Mouse (Mus musculus): Measurements from ENCODE around the gene Zfyve21. TPM values are rescaled to one million over a fixed set of nuclear protein-coding genes. Genes with fewer than 3 reads are reported as not detected.

The Zfyve21 gene
- total RNA-seq, 2 experiments from 2014 or later: 20.8 to 25.4 TPM

DNA sequence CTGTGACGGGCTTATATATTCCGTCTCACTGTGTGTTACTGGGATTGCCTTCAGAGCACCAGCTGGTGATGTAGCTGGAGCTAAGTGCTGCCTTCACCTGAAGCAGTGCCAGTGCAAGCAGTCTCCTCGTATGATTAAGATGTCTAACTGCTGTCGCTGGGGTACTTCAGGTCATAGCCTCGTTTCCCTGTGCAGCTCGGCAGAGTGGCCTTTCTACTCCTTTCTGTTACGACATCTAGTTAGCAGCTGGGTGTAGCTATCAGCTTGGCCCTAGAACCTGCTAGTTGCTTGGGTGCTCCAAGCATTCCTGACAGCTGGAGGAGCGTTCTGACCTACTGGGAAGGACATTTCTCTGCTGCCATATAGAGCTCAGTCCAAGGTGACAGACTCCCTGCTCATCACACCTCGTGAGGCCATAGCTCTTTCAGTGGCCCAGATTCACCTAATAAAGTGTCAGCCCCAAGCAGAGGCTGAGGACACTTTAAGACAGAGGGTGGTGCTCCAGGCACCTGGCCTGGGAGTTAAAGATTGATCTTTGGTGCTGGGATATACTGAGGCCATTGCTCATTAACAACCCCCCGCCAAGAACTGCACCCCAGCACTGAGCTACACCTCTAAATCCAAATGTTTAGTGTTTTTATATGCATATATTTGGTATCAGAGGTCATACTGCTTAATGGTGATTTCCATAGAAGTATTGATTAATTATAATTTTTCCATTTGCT is 13.3 kb upstream of the Zfyve21 start:
- no peak for DNase-seq

DNA sequence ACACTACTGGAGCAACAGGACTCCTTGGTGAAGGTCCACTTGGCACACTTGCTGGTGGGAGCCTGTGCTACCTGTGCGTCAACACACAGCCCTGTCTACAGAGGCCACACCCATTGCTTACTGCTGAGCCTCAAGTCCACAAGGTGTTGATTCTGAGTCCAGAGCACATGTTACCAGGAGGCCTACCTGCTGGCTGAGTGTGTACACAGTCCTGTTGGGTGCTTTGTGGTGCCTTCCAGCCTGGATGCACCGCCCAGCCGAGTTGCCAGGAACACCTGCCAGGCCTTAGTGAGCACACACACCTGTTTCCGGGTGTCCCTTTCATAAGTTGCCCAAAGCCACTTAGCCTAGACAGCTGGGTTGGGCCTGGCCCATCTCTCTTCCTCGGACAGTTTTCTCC is 10.4 kb upstream of the Zfyve21 start:
- DNase-seq: no peak

DNA sequence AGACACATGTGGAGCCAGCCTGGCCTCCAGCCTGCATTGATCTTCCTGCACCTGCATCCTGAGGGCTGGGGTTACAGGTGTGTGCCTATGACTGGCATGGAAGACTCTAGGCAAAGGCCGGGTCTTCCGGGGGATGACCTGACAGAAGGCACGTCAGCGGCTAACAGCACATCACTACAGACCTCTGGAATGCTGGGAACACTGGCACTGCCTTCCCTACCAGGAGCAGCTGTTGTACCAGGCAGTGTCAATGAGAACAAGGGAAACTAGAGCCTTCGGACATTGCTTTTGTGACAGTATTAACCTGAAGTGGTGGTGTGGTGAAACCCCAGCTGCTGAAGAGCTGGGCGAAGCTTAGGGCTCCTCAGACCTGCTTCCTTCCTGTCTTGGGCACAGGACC is 5.2 kb upstream of the Zfyve21 start:
- no peak for DNase-seq

DNA sequence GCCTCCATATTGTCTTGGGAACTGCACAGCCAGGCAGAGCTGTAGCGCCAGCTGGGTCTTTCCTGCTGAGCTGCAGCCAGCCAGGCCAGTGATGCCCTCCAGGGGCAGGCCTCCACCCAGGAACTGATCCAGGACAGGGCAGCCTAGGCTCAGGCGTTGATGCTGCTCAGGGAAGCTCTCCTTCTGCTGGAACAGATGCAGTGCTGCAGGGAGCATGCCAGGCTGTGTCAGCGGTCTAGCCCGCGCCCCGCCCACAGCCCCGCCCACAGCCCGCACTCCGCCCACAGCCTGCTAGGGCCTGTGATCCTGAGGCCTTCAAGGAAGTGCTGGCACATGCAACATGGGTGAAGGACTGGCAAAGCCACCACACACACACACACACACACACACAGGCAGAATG is 4.2 kb upstream of the Zfyve21 start:
- peak; percentile 65 to 73 for DNase-seq

DNA sequence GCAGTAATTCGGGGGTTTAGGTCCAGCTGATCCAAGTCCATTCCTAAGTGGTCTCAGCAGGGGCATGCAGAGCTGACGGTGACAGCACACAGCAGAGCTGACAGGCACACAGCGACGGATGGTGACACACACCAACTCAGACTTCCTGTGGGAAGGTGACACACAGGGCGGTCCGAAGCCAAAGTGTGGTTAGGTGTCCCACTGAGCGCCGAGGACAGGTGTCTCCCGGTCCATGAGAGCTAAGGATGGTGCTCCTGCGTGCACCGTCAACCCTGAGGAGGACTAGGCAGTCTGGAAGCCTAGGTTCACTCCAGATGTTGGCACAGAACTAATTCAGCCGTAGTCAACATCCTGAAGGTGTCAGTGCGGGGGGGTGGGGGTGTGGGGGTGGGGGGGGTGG is 1.9 kb upstream of the Zfyve21 start:
- no peak for DNase-seq

DNA sequence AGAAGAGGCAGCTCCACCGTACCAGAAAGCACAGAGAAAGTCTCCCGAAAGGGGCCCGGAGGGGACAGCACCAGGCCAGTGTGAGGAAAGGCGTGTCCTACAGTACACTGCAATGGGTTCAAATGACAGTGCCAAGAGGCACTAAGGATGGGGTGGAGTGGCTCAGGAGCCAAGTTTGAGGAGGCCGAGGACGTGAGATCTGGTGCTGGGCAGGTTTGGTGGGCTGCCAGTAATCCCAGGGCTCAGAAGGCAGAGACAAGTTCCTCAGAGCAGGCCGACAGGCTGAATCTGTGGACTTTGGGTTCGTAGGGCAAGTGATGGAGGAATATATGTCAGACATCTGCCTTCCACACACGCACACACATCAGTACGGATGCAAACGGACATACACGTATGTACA is 1.4 kb upstream of the Zfyve21 start:
- no peak for DNase-seq

DNA sequence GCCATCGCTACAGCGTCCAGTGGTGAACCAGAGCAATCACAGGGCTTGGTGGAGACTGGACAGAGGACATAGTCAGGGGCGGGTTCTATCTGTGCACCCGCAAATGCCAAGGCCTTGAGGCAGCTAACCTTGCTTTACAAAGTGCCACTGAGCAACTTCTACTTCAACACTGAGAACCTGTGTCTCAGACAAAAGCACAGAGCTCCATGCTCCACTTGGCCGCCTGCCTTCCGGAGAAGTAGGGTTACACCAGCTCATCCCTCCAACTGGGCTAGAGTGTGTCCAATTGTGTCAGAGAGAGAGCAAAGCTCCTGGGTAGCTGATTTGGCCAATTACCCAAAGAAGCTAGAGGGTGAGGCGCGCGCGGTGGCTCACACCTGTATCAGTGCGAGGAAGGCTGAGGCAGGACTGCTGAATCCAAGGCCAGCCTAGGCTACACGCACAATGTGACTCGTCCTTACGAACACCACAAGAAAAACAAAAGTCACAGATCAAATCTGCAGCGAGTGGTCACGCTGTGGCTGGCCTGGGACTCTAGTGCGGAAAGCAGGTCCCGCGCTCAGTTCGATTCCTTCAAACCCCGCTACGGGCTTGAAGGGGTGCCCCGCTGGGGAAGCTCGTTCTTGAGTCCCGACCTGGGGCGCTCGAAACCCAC is 732 bp upstream of the Zfyve21 start:
- DNase-seq: no peak

DNA sequence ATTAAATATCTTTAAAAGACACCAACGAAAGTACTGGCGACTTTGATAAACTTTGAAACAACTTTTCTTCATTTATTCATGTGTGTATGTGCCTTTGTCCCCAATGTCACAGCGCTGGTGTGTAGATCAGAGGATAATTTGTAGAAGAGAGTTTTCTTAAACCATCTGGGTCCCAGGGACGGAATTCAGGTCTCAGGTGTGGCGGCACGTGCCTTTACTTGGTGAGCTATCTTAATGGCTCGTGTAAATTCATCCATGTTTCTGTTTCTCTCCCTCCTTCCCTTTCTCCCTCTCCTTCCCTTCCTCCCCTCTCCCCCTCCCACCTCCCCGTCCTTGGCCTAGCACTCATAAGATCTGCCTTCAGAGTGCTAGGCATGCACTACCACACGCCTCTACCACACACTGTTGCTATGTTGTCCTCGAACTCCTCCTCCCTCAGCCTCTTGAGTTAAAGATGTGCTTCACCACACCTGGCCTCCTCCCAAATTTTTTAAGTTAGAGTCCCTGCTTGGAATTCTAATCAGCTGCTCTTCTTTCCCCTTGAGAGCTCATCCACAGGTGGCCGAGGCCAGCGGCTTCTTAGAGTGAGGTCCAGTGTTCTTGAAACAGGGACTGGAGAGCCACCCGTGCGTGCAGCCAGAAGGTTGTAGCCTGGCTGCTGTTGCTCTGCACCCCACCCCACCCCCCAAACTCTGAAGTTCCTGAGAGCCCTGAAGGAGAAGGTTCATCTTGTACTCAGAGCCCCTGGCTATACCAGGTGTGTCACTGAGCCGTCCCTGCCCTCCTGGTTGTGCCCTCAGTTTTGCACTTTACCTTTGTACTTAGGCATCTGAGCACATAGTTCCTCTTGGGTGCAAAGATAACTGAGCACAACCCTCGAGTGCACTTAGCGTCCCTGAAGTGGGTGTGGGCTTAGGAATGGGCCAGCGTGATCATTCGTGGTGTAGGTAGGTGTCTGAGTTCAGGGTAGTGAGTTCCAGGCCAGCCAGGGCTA is 1.1 kb downstream of the Zfyve21 start:
- no peak for DNase-seq

DNA sequence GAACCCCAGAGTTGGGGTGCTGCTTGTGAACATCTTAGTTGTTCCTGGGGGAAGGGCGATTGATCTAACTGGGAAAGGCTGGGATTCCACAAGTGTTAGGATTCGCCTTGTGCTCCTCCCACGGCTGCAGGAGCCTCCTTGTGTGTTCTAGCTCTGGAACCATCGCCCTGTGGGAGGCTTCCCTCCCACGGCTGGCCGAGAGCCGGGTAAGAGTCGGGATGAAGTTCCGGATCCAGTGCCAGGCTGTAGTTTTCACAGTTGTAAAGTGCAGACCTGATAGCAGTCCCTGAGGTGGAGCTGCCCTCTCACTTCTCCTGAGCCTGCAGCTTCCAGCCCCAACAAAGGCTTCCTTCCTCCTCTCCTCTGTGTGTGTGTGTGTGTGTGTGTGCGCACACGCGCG is 2.6 kb downstream of the Zfyve21 start:
- DNase-seq: peak; percentile 61 to 68

DNA sequence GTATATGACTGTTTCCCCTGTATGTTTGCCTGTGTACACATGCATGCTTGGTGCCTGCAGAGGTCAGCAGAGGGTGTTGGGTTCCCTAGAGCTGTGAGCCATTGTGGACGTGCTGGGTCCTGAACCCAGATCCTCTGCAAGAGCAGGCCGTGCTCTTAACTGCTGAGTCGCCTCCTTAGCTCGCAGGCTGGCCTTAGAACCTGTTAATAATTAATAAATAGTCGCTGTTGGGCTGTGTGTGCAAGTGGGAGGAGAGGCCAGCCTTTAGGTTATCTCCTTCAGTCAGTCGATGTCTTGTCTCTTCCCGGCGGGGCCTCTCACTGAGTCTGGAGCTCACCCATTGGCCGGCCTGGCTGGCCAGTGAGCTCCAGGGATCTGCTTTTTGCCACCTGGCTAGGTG is 3.0 kb downstream of the Zfyve21 start:
- DNase-seq: no peak

DNA sequence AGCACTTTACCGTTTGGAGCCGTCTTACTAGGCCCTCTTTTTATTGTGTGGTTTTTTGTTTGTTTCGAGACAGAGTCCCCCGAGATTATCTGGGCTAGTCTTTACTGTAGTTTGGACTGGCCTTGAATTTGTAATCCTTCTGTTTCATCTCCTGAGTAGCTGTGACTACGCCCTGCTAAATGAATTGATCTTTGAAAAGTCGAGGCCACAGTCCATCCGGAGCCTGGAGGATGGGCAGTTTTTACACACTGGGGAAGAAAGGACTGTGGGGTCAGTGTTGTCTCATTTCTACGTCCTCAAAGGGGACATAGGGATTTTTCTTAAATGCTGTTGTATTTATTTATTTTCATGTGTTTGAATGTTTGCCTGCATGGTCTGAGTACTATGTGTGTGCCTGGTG is 4.0 kb downstream of the Zfyve21 start:
- DNase-seq: no peak

DNA sequence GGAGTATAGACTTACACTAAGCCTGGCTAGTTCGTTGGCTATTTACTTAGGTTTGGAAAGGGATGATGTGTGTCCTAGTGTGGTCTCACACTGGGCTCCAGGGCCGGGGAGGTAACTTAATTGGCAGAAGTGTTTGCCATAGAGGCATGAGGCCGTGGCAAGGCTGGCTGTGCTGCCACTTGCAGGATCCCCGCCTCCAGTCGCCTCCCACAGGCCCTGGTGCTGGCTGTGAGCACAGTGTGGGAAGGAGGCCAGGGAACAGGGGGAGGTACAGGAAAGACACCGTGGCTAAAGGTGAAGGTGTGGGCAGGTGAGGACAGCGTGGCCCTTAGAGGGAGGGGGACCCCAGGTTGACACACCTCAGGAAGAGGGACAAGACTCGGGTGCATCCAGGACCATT is 6.0 kb downstream of the Zfyve21 start:
- DNase-seq: no peak

DNA sequence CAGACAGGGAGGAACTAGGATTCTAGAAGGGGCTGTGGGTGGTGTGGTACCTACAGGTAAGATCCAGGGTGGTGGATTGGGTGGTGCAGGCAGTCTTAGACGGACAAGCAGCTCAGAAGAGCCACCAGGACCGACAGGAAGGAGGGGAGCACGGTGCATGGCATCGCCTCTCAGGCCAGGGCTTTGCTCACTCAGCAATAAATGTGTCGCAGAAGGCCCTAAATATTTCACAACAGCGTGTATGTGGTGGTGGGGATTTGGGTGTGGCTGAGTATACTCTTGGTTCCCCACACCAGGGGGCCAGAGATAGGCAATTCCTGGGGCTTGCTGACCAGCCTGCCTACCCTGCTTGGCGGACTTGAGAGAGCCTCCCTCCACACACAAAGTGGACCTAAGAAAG is 6.7 kb downstream of the Zfyve21 start:
- DNase-seq: no peak

DNA sequence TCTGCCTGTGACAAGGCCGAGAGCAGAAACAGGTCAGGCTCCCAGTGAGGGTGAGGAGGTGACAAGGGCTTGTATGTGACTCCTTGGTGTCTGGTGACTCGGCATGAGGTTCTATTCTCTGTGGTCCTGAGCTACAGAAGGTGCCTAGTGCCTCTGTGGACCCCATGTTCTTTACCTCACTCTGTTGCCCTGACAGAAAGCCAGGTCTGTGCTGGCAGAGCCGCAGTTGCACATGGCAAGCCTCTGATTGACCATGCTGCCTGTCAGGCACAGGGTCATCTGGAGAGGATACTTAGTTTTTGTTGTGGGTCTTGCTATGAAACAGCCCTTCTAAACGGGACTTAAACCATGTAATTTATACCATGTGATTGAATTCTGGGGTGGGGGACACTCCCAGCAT is 8.0 kb downstream of the Zfyve21 start:
- no peak for DNase-seq

DNA sequence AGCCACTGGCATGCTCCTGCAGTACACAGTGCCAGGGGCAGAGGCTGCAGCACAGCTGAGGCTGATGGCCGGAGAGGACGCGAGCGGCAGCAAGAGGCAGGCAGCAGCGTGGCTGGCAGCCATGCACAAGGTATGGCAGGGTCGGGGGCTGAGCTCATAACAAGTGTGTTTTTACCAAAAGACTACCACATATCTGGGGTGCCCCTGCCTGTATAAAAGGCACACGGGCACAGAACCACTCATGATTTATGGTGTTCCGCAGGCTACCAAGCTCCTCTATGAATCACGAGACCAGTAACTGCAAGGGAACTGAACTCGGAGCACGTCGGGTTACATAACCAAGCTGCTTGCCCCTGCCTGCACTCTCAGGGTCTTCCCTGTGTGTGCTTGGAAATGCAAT is 13.6 kb downstream of the Zfyve21 start:
- no peak for DNase-seq

DNA sequence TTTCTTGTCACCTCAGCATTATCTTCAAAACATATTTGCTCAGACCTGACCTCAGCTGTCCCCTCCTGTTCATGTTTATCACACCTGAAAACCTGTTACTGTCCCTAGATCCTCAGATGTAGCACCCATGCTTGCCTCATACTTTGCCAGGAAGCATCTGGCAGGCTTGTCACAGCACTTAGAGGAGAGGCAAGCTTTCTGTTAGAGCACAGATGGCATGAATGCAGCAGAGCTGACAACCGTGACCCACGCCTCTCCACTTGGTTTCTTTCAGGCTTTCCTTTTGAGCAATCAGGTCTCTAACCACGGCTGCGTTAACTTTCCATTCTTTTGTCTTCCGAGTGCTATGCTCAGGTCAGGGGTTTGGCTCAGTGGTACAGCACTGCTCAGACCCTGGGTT is 15.5 kb downstream of the Zfyve21 start:
- no peak for DNase-seq

DNA sequence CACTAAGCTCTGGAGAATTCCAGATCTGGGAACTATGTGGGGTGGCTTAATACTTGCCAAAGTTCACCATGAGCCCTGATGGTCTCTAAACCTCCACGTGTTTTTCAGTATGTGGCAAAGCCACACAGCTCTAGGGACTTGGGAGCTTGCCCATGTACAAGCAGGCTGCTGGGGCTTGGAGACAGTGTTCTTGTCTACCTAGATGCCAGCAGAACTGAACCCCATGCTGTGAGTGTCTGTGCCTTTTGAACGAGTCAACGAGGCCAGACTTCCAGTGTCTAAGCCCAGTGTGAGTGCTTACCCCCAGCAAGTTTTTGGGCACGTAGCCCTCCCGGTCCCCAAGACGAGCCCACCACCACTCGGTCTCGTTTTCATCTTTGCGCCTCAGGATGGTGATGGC is 16.0 kb downstream of the Zfyve21 start:
- no peak for DNase-seq

DNA sequence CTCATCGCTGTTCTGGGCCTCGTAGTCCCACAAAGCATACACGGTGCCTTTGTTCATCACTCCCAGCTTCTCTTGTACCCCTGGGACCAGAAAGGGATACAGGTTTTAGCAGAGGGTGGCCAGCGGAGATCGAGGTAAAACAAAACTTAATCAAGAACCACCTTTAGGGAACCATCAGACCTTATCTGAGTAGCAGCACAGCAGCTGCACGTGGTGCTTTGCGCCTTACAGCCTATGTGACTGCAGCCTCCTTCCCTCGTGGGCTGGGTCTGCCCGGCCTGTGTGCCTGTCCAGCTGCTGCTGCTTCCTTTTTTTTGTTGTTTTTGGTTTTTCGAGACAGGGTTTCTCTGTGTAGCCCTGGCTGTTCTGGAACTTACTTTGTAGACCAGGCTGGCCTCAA is 16.4 kb downstream of the Zfyve21 start:
- no peak for DNase-seq

DNA sequence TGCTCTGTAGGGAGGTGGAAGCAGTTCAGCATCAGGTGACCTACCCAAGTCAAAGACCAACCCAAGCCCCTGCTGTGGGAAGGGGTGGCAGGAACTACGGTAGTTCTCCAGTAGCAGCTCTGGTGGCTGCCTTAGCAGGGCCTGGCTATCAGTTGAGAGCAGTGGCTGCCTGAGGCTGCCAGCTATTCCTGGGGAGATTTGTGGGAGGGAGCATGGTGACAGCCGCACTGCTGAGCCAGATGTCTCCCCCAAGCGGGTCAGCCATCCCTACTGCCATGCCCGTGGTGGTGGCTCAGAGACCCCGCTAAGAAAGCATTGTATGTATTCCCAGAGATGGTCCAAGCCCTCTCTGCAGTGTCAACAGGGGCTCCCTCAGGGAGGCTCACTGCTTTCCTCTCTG is 18.7 kb downstream of the Zfyve21 start:
- no peak for DNase-seq

DNA sequence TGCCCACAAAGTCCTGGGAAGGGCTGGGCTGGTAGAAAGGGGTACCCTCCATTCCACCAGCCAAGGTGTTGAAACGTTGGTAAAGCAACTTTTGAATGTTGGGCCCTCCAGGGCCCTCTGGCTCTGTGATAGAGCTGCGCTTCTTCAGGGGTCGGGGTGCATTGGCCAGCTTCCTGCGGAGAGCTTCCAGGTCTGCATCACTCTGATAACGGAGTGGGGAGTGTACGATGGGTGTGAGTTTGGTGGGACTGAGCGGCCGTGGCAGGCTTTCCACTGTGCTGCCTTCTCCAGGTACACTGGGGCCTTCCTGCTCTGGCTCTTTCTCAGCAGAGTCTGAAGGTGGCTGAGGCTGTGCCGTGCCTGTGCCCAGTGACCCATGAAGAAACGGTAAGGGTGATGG is 19.5 kb downstream of the Zfyve21 start:
- DNase-seq: no peak

DNA sequence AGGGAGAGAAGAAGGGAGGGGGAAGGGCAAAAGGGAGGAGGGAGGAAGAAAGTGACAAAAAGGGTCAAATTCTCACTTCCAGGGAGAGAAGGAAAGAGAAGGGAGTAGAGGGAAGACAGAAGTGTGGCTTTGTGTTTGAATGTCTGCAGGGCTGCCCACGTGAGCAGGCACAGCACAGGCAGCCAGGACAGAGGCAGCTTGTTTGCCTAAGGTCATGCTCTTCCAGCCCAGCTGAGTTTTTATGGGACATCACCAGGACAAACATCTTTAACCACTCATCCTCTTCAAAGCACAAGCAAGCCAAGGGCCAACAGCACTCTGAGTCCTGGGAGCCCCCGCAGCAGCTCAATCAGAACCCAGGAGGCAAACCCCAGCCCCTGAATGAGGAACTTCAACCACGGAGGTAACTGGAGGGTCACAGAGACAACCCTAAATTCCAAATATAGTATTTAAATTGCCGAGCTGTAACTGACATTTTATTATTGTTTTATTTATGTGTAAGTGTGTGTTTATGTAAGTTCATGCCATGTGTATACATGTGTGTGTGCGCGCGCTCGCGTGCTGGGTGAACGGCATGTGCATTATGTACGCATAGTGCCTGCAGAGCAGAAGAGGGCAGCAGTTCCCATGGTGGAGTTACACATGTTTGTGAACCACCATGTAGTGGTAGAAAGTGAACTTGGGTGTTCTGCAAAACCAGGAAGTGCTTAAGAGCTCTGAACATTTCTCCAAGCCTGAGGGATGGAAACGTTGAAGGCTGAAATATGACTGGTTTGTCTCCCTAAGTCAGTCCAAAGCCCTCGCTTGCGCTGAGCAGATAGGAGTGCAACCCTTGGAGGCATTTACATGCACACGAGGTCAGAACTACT is 28.8 kb downstream of the Zfyve21 start:
- DNase-seq: no peak

DNA sequence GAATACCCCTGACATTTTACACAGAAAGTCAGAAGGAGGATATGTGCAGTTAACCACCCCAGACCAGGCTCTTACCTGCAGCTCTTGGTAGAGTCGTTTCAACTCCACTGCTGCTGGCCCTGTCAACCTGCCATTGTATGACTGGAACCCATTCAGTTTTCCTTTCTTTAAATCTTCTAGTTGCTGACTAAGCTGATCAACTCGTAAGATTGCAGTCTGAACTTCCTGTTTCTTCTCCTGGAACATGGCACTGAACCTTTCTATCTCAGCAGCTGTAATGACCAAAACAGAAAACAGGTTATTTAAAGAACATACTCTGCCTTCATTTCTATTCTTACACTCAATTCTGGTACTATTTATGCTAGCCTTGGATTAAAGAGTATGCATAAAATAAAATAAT is 29.5 kb downstream of the Zfyve21 start:
- DNase-seq: no peak
